Mouse (Mus musculus): ENCODE data around the gene Lrmda.

DNA sequence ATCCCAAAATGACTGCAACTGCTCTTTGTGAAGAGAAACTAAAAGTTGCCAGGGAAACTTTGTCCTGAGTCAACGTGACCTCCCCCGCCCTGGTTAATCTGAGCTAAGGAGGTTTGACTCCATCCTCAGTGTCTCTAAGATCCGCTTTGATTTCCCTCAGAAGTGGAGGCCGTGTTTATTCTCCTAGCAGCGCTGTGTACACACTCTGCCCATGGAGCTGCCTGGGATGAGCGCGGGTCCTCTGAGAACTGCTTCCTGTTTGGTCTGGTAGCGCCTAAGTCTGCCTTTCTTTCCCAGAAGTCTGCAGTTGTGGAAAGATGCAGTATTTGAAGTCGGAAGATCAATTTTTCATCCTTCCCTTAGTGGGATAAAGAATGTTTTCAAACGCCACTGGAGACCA lies 268.7 kb downstream of the Lrmda start:
- TF ChIP-seq USF2 (IDR thresholded peaks at IDR 0.05; ENCODE audit: borderline replicate concordance in 1 of 2, insufficient read depth in 1 of 2, low read depth in 1 of 2, low read length in 2 of 2): no peak
- no peak for TF ChIP-seq ZC3H11A (IDR thresholded peaks at IDR 0.05; ENCODE audit: low read depth, low read length)
- no peak for TF ChIP-seq USF1 (IDR thresholded peaks at IDR 0.05; ENCODE audit: low read depth, low read length)
- TF ChIP-seq CTCF (IDR thresholded peaks at IDR 0.05 in 2 of 3, conservative IDR thresholded peaks at IDR 0.05 in 1 of 3; ENCODE audit: control insufficient read depth in 1 of 3, insufficient read depth in 1 of 3, low read depth in 2 of 3, low read length in 3 of 3, poor library complexity in 1 of 3, severe bottlenecking in 1 of 3): no peak
- TF ChIP-seq EP300 (IDR thresholded peaks at IDR 0.05; ENCODE audit: low read depth in 1 of 2, low read length in 2 of 2): no peak
- TF ChIP-seq POLR2A (IDR thresholded peaks at IDR 0.05; ENCODE audit: control insufficient read depth in 1 of 2, insufficient read depth in 1 of 2, low read depth in 1 of 2, low read length in 2 of 2, poor library complexity in 1 of 2): no peak
- no peak for TF ChIP-seq CHD1 (IDR thresholded peaks at IDR 0.05; ENCODE audit: low read depth, low read length)
- TF ChIP-seq TAL1 (IDR thresholded peaks at IDR 0.05; ENCODE audit: low read length): no peak
- no peak for TF ChIP-seq JUND (IDR thresholded peaks at IDR 0.05; ENCODE audit: low read depth, low read length)
- no peak for TF ChIP-seq MEF2A (IDR thresholded peaks at IDR 0.05; ENCODE audit: extremely low read depth, insufficient replicate concordance, low read depth, low read length, poor library complexity, severe bottlenecking)
- no peak for TF ChIP-seq GATA1 (IDR thresholded peaks at IDR 0.05; ENCODE audit: low read depth, low read length)
- no peak for TF ChIP-seq RAD21 (IDR thresholded peaks at IDR 0.05; ENCODE audit: low read depth, low read length)
- no peak for TF ChIP-seq MXI1 (IDR thresholded peaks at IDR 0.05; ENCODE audit: low read depth, low read length)
- TF ChIP-seq MAZ (IDR thresholded peaks at IDR 0.05; ENCODE audit: low read depth, low read length): no peak
